Mouse (Mus musculus) layer of hippocampus, adult 2 months (tissue): ENCODE results near the gene Plpp6. TPM values are rescaled to one million over a fixed set of nuclear protein-coding genes. Genes with fewer than 3 reads are reported as not detected.

Experiments used
- DNase-seq, 2 experiments: peaks; one replicate each; pipeline ENCODE4 v3.0.0; 2022; ENCODE audit warnings: low spot score in 2 of 2
- H3K27ac ChIP-seq: fragments of 200-600 bp; 2 replicates; pipeline ENCODE4 v1.8.1; 2022
- H3K4me3 ChIP-seq: fragments of 200-600 bp; 2 replicates; pipeline ENCODE4 v1.8.1; 2022; ENCODE audit warnings: mild to moderate bottlenecking
- CTCF ChIP-seq: fragments of 200-600 bp; conservative IDR thresholded peaks from 2 replicates; pipeline ENCODE4 v1.8.1; 2022; ENCODE audit warnings: antibody characterized with exemption, mild to moderate bottlenecking, moderate library complexity
- total RNA-seq, 2 experiments: library from RNA; stranded (reverse); gene quantifications; 2 replicates each; pipeline ENCODE4 v1.2.3; 2021

Plpp6 gene
- total RNA-seq, 2 experiments from 2014 or later, result 51.2 to 52.4 TPM

DNA sequence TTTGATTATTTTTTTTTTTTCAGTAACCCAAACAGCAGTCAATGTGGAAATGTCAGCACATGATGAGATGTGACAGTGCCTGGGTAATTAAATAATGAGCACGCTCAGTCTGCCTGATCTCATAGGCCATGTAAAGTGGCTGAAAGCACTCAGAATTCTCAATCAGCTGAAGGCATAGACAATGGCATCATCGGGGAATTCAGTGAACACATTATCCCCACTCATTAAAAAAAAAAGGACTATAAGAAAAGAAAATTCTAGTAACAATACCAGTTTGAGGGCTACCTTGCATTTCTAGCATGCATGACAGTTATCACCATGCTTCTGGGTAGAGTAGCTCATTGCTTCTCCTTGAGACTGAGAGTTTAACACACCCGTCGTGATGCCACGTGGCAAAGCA is 12.5 kb upstream of the Plpp6 start:
- no peak for TF ChIP-seq CTCF
- no peak overlapping the region for H3K4me3 ChIP-seq
- DNase-seq, result no peak
- no peak overlapping the region for H3K27ac ChIP-seq

DNA sequence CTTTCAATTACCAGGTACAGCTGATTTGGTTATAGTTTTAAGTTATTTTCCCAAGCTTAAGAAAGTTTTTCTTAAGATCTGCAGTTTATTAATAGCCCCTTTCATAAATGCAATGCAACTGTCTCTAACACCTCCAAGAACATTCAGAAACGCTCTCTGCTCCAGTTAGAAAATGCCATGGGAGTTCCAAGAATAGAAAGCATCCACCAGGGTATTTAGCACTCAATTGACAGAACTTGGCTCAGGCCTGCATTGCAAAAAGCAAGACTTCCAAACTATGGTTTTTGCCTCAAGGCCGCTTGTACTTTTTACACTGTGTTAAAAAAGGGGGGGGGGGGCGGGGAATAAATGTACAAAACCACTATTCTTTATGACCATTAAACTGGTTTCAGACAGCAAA is 640 bp upstream of the Plpp6 start:
- TF ChIP-seq CTCF, result no peak
- peak overlapping the region; percentile 98 for H3K27ac ChIP-seq
- peak overlapping the region; percentile 87 for H3K4me3 ChIP-seq
- DNase-seq, result peak; percentile 34 to 52

DNA sequence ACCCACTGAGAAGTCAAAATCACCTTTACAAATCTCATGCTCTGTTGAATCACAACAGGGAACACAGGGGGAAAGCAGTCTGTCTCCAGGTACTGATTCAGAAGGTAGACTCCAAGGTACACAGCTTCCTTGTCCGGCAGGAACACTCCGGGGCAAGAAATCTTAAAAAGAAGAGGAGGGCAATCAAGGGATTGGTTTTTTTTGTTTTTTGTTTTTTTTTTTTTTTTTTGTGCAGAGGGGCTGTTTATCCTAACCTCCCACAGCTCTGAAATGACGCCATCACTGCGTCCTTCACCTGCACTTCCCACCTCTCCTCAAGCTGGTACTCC is 276 bp upstream of the Plpp6 start:
- no peak for DNase-seq
- H3K4me3 ChIP-seq, result peak overlapping the region; percentile 87
- peak; percentile 53; the same call in 1 of the 2 replicates for TF ChIP-seq CTCF
- H3K27ac ChIP-seq, result peak overlapping the region; percentile 98

DNA sequence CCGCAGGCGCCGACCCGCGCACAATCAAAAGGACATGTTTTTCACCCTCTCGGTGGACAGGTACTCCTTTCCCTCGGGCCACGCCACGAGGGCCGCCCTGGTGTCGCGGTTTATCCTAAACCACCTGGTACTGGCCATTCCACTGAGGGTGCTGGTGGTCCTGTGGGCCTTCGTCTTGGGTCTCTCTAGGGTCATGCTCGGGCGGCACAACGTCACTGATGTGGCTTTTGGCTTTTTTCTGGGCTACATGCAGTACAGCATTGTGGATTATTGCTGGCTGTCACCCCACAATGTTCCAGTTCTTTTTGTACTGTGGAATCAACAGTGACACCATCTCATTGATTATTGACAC is 775 bp downstream of the Plpp6 start:
- DNase-seq, result no peak
- H3K4me3 ChIP-seq, result peak overlapping the region; percentile 87
- H3K27ac ChIP-seq, result peak overlapping the region; percentile 98
- TF ChIP-seq CTCF, result no peak

DNA sequence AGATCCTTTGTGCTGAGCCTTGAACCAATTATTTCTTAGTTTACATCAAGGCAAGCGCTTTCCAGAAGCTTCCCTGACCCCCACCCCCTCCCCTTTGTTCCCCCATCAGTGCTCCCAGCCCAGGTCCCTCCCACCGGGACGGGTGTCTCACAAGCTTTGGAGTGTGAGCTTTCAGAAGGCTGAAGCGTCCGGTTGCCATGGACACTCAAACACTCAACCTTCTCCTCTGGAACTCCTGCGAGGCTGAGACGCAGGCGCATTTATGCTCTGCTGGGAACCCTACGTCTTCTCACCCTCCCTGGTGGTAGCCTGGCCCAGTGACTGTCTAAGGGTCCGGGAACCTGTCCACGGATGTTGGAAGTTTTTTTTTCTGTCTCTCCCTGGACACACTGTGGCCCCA is 3.9 kb downstream of the Plpp6 start, which contains the start of gene 4430402I18Rik:
Gene 4430402I18Rik (minus strand): TSS at position 149 of the 400 bp plus-strand sequence.
- peak within 1 kb of the TSS; percentile 5; the same call in 1 of the 2 replicates for H3K4me3 ChIP-seq
- no peak for DNase-seq
- H3K27ac ChIP-seq, result peak within 1 kb of the TSS; percentile 12; the same call in 1 of the 2 replicates
- no peak for TF ChIP-seq CTCF

DNA sequence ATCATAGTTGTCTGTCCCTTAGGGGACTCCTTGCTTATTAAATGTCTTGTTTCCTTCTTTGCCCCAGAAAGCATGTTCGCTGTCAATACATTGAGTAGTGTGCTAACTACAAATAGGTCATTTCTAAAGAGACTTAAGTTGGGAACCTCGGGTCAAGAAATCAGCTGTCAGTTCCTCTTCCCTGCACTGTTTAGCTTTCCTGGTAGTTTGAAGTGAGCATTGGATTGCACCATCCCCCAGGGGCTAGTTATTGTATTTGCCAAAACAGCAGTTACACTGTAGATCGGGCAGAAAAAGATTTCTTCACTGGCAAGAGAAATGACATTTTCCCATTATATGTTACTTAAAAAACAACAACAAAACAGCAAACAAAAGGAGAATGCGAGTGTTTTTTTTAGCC is 4.4 kb downstream of the Plpp6 start:
- Histone ChIP-seq H3K4me3 (no peak overlapping the region), H3K27ac (peak overlapping the region; percentile 12; the same call in 1 of the 2 replicates)
- no peak for TF ChIP-seq CTCF
- no peak for DNase-seq

DNA sequence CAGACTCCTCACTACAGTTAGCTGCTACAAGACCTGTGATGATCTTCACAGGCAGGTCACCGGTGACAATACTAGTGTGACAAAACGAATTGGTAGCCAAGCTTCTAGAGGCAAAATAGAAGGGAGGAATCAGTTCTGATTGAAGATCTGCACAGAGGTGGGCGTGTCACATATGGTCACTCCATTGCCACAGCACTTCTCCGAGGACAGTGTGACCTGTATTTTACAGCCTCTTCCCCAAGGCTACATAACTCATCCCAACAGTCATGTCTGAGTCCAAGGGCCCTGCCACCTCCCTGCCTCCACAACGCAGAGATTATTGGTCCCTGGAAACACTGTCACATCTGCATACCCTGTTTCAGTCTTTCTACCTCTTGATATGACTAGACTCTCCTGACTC is 5.5 kb downstream of the Plpp6 start:
- no peak for TF ChIP-seq CTCF
- H3K27ac ChIP-seq, result no peak overlapping the region
- no peak overlapping the region for H3K4me3 ChIP-seq
- no peak for DNase-seq

DNA sequence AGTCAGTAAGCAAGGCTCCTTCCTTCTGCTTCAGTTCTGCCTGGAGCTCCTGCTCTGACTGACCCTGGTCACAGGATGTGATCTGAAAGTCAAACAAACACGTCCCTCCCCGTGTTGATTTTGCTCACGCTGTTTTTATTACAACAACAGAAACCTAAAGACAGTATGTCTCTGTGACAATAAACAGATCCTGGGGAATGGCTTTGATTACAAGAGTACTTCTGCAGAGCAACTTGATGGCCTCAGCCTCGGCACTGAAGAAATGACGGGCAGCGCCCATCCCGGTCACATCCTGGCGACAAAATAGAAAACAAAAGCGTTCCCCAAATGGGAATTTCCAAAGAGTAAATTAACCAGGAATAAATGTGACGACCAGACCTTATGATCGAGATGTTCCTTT is 6.5 kb downstream of the Plpp6 start:
- Histone ChIP-seq H3K27ac (peak overlapping the region; percentile 55; the same call in 1 of the 2 replicates), H3K4me3 (no peak overlapping the region)
- TF ChIP-seq CTCF, result no peak
- DNase-seq, result no peak

DNA sequence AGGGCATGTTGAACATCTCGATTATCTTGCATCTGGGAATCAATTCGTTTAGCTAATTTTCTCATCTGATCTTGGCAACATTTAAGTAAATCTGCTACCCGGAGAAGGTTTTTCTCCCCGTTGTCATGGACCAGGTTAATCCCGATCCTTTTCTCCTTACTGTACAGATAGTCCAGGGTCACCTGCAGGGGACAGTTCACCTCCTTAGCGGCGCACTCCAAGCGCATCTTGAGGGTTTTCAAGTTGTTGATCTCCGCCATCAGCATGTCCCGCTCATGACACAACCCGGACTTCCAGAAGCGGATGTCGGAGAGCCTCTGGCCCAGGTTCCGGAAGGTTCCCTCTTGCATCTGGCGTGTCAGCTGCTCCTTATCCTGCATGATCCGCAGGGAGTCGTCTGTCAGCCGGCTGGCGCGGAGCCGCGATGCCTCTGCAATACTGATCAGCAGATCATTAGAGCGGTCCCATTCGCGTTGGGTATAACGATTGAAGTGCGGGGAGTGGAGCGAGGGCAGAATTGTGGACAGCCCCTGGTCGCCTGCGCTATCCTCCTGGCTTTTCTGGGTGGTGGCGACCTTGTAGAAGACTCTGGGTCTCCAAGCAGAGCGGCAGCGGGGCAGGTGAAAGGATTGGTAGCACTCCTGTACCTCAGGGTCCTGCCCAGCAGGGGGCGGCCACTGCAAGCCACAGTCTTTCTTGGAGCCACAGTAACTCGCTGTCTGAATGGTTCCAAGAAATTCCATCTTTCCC is 11.3 kb downstream of the Plpp6 start:
- peak overlapping the region; percentile 62 for H3K27ac ChIP-seq
- peak overlapping the region; percentile 63 for H3K4me3 ChIP-seq
- peak; percentile 73 to 81 for DNase-seq
- peak; percentile 94 for TF ChIP-seq CTCF

DNA sequence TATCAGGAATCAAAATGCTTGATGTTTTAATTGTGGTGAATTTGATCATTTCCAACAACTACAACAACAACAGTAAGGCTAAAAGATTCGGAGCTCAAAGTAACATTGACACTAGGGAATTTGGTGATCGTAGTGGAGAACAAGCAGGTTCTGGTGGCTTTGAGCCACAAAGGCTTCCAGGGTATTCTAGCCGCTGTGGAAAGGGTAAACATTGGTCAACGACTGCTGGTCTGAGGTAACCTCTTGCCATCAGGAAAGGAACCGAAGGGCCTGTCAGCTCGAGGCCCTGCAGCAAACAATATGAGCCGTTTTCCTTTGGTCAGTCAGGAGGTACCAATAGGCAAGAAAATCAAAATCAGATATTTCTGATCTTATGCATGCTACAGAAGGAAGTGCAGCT is 18.9 kb downstream of the Plpp6 start:
- Histone ChIP-seq H3K4me3 (no peak overlapping the region), H3K27ac (no peak overlapping the region)
- no peak for TF ChIP-seq CTCF
- DNase-seq, result no peak

DNA sequence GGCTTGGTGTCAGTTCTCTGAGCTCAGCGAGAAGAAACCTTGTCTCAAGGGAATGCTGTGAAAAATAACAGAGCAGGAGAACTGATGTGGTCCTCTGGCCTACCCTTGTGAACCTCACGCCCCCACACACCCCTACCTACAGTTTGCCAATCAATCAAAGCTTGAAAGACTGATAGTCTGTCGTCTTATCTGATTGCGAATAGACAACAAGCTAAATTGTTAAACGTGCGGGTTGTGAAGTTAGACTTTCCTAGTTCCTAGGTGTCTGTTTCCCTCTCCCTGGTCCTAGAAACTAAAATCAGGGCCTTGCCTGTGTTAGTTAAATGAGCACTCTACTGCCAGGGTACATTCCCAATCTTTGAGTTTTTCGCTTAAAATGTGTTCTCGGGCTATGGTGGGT is 25.8 kb downstream of the Plpp6 start:
- peak overlapping the region; percentile 67 for H3K4me3 ChIP-seq
- peak overlapping the region; percentile 96 for H3K27ac ChIP-seq
- DNase-seq, result no peak
- TF ChIP-seq CTCF, result no peak

DNA sequence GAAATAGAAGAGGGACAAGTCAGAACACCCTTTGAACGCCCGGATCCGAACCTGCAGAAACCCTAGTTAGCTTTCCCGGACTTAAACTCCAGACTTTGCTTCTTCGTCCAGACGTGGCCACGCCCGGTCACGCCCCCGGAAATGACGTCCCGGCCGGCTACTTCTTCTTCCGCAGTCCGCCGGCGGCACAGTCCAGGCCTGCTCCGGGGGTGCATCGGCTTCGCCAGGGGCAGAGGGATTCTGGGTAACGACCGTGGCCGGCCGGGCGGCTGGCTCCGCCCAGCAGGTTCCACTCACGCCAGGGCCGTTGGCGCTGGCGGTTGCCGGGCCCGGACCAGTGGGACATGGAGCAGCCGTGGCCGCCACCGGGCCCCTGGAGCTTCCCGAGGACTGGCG is 26.4 kb downstream of the Plpp6 start, which contains the start of gene Cdc37l1:
Gene Cdc37l1 (plus strand): TSS at position 159 of the 396 bp plus-strand sequence.
- H3K4me3 ChIP-seq, result peak within 1 kb of the TSS; percentile 67
- peak within 1 kb of the TSS; percentile 96 for H3K27ac ChIP-seq
- peak; percentile 95 to 99 for DNase-seq
- TF ChIP-seq CTCF, result no peak

DNA sequence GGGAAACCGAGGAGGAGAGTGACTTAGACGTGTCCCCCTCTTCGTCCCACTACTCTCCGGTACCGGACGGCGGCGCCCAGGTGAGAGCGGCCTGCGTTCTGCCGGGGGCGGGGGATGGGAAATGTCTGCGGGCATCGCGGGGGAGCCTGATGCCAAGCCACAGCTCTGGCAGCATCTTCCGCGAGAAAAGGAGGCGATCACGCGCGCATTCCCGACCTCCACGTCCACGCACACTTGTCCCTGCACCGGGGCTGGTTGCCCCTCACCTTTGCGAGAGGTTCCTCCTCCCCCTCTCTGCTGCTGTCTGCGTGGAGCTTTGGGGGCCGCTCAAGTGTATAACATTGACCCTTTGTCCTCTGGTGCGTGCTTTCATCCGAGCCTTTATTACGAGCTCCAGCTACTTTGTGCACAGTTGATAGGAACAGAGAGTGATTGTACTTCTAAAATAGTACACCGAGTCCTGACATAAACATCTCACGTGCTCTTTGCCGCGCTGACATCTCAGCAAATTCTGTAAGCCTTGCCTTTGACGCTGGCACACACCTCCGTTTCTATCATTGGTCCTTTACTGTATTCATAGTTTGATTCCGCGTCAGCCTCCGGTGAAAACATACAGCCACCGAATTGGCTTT is 27.0 kb downstream of the Plpp6 start:
- no peak for TF ChIP-seq CTCF
- Histone ChIP-seq H3K4me3 (peak overlapping the region; percentile 67), H3K27ac (peak overlapping the region; percentile 96)
- DNase-seq, result no peak

DNA sequence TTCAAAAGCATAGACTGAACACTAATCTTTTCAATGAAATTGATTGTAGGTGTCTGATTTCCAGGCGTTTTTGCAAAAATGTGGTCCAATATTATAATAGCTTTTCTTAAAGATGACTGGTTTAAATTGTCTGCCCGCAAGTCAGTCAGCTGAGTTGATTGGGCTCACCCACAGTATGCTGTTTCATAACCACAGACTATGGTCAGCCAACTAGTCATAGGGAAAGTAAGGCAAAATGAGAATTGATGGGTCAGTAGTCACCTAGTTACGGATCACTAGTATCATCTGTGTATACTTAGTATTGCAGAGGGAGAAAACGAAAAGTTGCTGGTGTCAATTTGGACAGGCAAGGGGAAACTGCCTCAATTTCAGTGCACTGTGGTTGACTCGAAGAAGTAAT is 27.6 kb downstream of the Plpp6 start:
- Histone ChIP-seq H3K27ac (peak overlapping the region; percentile 96), H3K4me3 (peak overlapping the region; percentile 67)
- no peak for DNase-seq
- no peak for TF ChIP-seq CTCF
